Comparison of ENCODE assay signal across 9 mouse cellular contexts in the genomic region with DNA sequence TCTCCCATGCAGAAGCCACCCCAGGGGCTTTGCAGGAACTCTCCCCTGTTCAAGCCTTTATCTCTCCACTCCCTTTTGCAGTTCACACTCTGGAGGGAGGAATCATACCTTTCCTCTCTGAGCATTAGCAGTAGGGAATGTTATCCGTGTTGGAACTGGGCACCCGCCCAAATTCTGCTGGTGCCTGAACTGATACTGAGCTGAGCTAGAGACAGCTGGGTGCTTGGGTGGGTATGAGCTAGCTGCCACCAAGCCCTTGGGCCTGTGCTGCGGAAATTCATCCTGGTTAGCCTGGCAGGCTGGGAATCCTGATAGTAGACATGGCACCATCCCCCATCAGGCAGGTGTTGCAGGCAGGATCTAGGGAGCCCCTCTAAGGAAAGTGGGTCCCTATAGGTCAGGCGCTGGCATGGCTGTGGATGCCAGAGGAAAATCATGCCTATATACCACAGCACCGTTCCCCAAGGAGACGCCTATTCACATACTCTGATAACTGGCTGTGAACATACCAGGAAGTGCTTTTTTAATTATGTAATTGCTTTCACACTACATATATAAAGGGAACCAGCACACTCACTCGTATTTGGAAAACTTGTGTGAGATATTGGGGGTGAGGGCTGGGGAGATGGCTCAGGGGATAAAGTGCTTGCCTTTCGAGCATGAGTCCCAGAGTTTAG.
A peak's percentile ranks its signal among the peaks of the same experiment; 100 is the strongest.
DNase-seq lines count a peak whose midpoint lies in the region; ATAC-seq and TF ChIP-seq lines count a peak whose summit lies in the region.
"Had no signal": no experiment of that assay in that cellular context is flagged by ENCODE, and none has a peak within 500 bp of the region (broad histone marks: within the 10 kb centered on the region; RNA-seq: fewer than 3 reads in every experiment).

No protein-coding gene starts in this region.

- peaks cover 51% of the 10 kb centered on the region for H3K4me1 ChIP-seq in heart, embryonic 16.5 days (ENCODE audit: control insufficient read depth, insufficient read depth, low read length)
- H3K4me1 ChIP-seq in midbrain, postnatal 0 days (ENCODE audit: insufficient read depth, low read length) = peaks cover 16% of the 10 kb centered on the region

- DNase-seq in kidney, adult 9 months = peak; percentile 33
- no peak for DNase-seq in kidney, adult 8-10 months
- DNase-seq in brain, embryonic 14.5 days (ENCODE audit: low read depth) = peak; percentile 47
- peak; percentile 26 for DNase-seq in midbrain, postnatal 0 days (ENCODE audit: low spot score)
- no peak for DNase-seq in thymus, postnatal 0 days (ENCODE audit: low spot score)
- no peak for DNase-seq in spleen, postnatal 10 days (ENCODE audit: low spot score in 2 of 2)
- DNase-seq: cerebellum, adult 2 months; lung, postnatal 4 days had no signal

- no peak for TF ChIP-seq POLR2A in brain, embryonic 14.5 days (IDR thresholded peaks at IDR 0.05; ENCODE audit: borderline replicate concordance, extremely low read depth, insufficient read depth, insufficient read length, poor library complexity, severe bottlenecking)

- no peaks in the 10 kb centered on the region for H3K27me3 ChIP-seq in heart, embryonic 16.5 days (ENCODE audit: control insufficient read depth, insufficient read depth, low read length)
- no peaks in the 10 kb centered on the region for H3K27me3 ChIP-seq in midbrain, postnatal 0 days (ENCODE audit: insufficient read depth, low read length)

- no peak for TF ChIP-seq CTCF in brain, embryonic 14.5 days (IDR thresholded peaks at IDR 0.05; ENCODE audit: borderline replicate concordance, extremely low read depth, insufficient read depth, insufficient read length)
- TF ChIP-seq CTCF in midbrain, postnatal 0 days (IDR thresholded peaks at IDR 0.05) = no peak

- 0 out of 2 replicates have a peak overlapping the region, but pooled peaks have one; percentile 14 for H3K4me2 ChIP-seq in heart, embryonic 16.5 days (ENCODE audit: low read depth, low read length)
- H3K4me2 ChIP-seq in midbrain, postnatal 0 days (ENCODE audit: low read depth, low read length, poor library complexity, severe bottlenecking) = no peak overlapping the region

- no peaks in the 10 kb centered on the region for H3K36me3 ChIP-seq in heart, embryonic 16.5 days (ENCODE audit: control insufficient read depth, insufficient read depth)
- no peaks in the 10 kb centered on the region for H3K36me3 ChIP-seq in midbrain, postnatal 0 days (ENCODE audit: insufficient read depth, low read length)

- ATAC-seq in heart, embryonic 16.5 days (replicated peaks; ENCODE audit: extremely low read depth, insufficient read depth, low FRiP score) = peak; percentile 95
- ATAC-seq in midbrain, postnatal 0 days (ENCODE audit: low FRiP score) = no peak

- 40% methylated on average over 8 of the region's 8 CpGs for WGBS in heart, embryonic 16.5 days
- WGBS in midbrain, postnatal 0 days = 83% methylated on average over 8 of the region's 8 CpGs

- no peaks in the 10 kb centered on the region for H3K9me3 ChIP-seq in heart, embryonic 16.5 days (replicated peaks; ENCODE audit: control insufficient read depth, low read length)
- no peaks in the 10 kb centered on the region for H3K9me3 ChIP-seq in midbrain, postnatal 0 days (ENCODE audit: low read length)

- peak overlapping the region; percentile 82 for H3K27ac ChIP-seq in heart, embryonic 16.5 days (ENCODE audit: low read length)
- peak overlapping the region; percentile 7; the same call in 1 of the 2 replicates for H3K27ac ChIP-seq in midbrain, postnatal 0 days (ENCODE audit: low read depth, low read length)

- no peak overlapping the region for H3K4me3 ChIP-seq in heart, embryonic 16.5 days (ENCODE audit: low read length)
- H3K4me3 ChIP-seq in midbrain, postnatal 0 days (ENCODE audit: low read depth, low read length) = no peak overlapping the region

- no peak overlapping the region; the same call in 1 of the 2 replicates for H3K9ac ChIP-seq in heart, embryonic 16.5 days (ENCODE audit: low read length)
- H3K9ac ChIP-seq in midbrain, postnatal 0 days (replicated peaks; ENCODE audit: low read length, poor library complexity, severe bottlenecking) = 0 out of 2 replicates have a peak overlapping the region, but pooled peaks have one; percentile 0

Comparison
In these comparisons a context has a peak if more than half of its experiments do, and no peak if none do; other contexts are left out.
1. DNase-seq: peak in kidney, adult 9 months (single experiment), brain, embryonic 14.5 days (single experiment) and midbrain, postnatal 0 days (single experiment); none in kidney, adult 8-10 months (0 of 2), thymus, postnatal 0 days (single experiment) and spleen, postnatal 10 days (0 of 2).